Mouse (Mus musculus): ENCODE data around the gene Galnt9.

Gene Galnt9

DNA sequence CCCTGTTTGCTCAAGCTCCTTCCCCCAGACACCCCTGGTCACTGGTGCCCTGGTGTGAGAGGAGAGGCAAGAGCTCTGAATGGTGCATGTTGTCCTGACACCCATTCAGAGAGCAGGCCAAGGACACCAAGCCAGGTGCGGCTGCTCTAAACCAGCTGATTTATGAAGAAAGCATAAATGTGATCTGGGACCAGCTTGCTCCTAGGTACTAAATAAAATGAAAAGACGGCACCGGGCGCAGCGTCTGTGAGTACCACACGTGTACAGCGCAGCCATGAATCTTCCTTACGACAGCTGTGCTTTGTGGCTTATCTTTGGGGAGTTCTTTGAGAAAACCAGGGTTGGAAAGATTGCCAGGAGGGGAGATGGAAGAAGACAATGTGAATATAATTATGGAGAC is 8.2 kb upstream of the Galnt9 start:
- no peak for DNase-seq (ENCODE audit: low spot score)

DNA sequence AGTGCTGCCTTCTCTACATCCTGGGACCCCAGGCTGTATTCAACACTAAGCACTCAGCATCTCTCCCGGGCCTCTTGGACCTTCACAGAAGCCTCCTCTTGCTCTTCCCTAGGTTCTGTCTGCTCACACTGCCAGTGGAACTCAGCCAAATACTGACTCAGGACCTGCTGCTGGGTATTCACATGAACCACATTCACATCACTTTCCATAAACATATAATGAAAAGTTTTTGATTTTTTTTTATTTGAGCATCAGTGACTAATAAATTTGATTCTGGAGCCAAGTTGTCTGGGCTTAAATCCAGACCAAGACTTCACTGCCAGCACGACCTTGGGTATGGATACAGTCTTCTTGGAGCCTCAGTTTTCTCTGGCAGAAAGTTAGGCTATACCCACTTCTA is 3.2 kb upstream of the Galnt9 start:
- peak; percentile 89 for DNase-seq (ENCODE audit: low spot score)

DNA sequence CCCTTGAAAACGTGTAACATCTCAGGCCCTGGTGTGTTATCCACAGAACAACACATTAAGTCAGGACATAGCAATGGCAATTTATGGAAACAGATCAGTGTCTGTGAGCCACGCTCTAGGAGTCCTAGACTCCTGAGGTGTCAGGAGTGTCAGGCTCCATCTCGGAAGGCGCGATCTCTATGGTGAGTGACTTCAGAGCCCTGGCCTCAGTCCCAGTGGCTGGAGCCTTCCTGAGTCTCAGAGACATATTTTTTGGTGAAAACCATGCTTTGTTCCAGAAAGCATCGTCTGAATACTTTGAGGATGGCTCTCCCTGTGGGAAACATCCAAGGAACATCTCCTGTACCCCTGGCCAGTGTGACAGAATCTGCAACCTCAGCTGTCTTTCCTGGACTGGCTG is 2.7 kb upstream of the Galnt9 start:
- DNase-seq (ENCODE audit: low spot score): no peak

DNA sequence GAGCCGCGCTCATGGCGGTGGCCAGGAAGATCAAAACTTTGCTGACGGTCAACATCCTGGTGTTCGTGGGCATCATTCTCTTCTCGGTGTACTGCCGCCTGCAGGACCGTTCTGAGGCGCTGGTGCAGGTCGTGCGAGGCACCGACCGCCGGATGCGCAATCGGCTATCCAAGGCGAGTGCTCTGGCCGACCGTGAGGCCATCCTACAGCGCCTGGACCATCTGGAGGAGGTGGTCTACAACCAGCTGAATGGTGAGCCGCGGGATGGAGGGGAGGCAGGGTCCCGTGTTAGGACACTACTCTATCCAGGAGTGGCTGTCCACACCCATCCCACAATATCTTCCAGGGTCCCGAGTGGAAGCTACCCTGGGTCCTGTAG is 525 bp downstream of the Galnt9 start:
- DNase-seq (ENCODE audit: low spot score): no peak

DNA sequence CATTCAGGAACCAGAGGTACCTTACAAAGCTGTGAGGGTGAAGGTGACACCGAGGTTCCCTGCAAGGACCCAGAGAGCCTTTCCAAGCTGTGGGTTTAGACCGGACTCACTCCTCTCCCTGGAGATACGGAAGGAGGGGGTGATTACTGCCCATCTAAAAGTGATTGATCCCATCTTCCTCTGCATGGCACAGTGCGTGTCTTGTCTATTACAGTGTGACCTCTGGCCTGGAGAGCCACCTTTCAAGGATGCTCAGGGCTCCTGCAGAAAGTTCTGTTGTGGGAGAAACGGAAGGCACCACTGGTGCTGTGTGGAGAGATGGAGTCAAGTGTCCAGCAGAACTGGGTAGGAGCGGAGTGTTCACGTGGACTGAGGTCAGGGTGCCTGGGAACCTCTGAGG is 1.2 kb downstream of the Galnt9 start:
- no peak for DNase-seq (ENCODE audit: low spot score)

DNA sequence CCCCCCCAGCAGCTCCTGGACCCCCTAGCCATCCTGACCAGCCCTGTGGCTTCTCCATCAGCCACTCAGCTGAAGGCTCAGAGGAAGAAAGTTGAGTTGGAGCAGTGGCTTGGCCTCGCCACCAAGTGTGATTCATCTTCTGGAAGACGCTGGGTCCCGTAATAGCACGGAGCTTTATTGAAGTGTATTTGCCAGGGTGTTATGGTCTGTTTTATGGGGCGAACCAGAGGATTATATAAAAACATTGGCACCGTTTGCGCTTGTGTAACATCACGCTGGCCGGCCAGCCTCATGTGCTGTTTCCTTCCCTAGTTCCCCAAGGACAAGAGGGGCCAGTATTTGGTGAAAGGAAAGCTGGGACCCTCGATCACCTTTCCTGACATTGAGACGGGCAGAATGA is 2.0 kb downstream of the Galnt9 start:
- peak; percentile 63 for DNase-seq (ENCODE audit: low spot score)

DNA sequence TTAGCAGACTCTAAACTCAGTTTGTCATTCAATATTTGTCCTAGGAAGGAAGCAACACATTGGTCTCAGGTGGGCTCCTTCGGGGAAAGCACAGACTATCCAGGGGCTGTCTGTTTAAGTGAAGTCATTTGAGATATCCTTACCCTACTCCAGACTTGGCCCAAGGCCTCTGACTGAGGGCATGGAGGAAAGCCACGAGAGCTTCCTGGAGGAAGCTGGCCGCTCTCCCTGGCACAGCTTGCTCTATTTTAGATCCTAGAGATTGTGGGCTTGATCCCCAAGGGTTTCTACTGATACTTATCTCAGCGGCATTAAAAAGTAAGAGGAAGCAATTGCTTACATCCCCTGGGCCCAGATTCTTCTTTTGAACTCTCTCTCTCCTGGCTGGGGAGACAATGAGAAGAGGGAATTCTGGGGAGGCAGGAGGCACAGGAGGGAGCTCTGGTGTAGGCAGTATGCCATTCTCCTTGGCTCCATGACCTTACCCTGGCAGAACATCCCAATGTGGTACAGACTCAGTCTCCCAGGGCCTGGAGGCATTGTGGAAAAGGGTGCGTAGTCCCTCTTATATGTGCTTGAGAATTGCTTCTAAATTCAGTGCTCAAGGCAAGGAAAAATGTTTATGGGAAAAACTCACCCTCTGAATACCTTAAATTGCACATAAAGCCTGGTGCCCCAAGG is 2.7 kb downstream of the Galnt9 start:
- DNase-seq (ENCODE audit: low spot score): peak; percentile 73

DNA sequence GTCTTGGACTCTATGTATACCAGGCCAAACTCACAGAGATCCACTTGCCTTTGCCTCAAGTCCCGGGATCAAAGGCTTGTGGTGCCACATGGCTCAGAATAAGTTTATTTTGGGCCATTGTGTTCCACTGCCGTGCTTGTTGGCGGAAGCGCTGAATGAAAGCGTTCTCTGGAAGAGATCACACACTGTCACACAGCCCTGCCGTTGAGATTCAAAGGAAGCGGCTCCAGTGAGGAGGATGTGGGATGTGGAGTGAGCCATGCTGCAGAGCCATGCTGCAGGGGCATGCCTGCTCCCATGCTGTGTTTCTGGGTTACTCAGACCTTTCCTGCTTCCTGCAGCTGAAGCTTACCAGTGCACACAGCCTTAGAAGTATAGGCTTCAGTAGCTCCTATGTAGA is 4.3 kb downstream of the Galnt9 start:
- no peak for DNase-seq (ENCODE audit: low spot score)

DNA sequence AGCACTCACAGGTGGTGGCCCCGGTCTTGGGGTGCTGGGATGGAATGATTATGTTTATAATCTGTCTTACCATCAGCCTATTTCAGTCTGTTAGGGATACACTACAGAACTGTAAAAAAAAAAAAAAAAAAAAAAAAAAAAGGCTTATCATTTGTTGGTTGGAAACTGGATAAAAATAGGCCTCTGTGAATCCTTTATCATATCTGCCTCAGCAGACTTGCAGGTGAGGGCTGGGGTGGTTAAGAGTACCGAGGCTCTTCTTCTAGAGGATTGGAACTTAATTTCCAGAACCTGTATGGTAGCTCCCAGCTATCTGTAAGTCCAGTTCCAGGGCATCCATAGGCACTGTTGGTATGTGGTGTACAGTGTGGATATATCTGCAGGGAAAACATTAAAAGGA is 6.0 kb downstream of the Galnt9 start:
- no peak for DNase-seq (ENCODE audit: low spot score)

DNA sequence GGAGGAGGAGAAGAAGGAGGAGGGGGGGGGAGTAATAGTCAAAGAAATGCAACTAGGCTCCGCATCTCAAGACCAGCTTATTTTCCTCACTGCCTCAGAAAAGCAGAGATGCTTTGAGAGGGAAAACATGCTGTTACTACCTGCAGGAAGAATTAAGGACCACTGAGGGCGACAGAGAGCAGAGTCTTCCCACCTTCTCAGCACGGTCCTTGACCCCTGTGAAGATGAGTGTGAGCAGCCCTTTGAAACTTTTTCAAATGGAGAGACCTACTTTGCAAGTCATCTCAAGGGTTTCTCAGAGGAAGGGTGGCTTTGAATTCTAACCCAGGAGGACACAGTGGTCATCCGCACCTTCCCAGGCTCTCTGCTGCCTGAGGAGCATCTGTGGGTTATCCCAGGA is 6.7 kb downstream of the Galnt9 start:
- DNase-seq (ENCODE audit: low spot score): no peak

DNA sequence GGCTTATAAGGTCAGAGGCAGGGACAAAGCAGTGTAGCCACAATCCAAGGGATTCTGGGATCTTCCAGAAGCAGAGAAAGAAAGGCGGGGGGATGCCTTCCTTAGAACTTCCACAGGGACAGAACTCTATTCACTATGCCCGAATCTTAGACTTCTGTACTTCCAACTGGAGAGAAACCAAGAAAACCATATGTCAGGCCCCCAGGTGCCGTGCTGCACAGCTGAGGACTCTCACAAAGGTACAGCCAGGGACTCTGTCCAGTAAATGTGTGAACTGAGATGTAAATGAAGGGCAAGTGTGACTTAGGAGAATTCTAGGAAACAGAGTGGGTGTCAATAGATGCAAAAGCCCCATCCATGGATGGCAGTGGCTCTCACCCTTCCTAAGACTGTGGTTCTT is 7.8 kb downstream of the Galnt9 start:
- no peak for DNase-seq (ENCODE audit: low spot score)

DNA sequence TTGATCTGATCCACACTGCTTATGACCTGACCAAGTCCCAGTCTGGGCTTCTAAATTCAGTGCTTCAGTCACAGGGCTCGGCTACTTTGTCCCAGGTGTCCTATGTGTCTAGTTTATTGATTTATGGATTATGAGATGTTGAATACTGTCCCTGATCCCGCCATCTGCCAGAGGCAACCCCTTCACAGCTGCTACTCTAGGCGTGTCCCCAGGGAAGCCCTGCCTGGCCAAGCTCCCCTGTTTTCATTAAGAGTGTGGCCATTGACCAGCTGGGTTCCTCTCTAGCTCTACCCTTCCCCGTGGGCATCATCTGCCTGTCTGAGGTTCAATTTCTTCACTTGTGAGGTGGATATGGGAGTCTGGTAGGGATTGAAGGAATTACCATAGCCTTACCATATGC is 9.2 kb downstream of the Galnt9 start:
- DNase-seq (ENCODE audit: low spot score): no peak

DNA sequence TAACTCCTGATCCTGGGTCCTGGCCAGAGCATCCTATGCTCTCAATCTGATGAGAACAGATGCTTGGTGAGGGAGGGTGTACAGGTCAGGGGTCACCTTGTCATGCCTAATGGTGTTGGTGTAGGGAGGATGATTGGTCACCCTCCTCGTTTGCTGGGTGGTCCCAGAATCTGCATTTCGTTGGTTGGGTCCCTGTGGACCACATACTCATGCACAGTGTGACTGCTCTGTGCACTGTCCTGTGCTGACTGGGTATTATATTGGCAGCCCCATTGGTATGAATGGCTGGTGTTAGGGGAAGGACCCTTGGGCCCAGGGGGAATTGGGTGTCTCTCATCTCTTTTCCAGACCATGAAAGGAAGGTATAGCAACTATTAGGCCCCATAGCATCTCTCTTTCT is 11.0 kb downstream of the Galnt9 start:
- no peak for DNase-seq (ENCODE audit: low spot score)

DNA sequence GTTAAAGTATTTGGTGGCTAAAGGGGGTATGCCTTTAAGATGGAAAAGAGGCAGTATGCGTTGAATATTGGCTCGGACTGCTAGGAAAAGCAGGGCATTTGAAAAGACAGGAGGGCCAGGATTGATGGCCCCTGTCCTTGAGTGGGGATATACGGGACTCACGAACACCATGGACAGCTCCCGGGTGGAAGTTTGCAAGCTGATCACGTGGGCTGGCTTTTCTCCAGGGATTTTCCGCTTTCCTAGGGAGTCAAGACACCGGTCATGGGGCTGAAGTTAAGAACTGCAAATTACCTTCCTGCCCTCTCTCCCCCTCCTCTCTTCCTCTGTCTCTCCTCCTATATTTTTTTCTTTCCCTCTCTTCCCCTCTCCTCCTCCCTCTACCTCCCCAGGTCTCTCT is 14.2 kb downstream of the Galnt9 start:
- peak; percentile 99 for DNase-seq (ENCODE audit: low spot score)

DNA sequence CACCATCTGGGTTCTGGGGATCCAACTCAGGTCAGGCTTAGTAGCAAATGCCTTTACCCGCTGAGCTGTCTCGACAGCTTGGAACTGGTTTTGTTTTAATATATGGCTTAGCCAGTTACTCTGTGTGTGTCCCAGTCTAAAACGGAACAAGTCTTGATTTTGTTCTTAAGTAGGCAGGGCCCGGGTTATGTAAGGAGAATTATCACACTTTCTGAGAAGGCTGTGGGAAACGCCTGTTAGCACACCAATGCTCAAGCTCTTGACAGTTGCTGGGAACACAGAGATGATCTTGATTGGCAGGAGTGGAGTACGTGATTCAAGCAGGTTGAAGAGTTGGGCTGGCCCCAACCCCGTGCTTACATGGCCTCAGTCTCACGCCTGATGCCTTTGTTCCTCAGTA is 15.5 kb downstream of the Galnt9 start:
- DNase-seq (ENCODE audit: low spot score): no peak

DNA sequence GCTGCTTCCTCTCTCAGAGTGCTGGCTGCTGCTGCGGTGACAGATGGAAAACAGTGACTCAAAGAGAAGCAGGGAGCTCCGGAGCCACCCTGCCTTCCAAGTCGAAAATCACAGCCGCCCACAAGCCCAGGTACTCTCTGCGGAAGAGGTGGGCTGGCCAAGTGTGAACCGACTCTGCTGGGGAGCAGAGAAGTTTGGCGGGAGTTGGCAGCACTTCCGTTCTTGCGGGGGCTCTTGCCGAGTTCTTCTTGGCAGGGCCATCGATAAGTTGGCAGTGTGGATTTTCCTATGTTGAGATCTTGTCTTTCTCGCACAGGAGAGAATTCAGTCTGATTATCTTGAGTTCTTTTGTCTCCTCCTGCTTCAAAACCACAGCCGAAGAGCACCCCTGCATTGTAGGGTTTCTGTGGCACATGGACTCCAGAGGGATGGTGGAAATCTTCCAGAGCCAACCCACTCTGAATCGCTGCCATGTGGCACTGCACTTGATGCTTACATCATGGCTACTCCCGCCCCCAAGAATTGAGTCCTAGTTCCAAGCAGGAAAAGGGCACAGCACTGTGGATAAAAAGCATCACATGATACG is 18.7 kb downstream of the Galnt9 start:
- peak; percentile 77 for DNase-seq (ENCODE audit: low spot score)

DNA sequence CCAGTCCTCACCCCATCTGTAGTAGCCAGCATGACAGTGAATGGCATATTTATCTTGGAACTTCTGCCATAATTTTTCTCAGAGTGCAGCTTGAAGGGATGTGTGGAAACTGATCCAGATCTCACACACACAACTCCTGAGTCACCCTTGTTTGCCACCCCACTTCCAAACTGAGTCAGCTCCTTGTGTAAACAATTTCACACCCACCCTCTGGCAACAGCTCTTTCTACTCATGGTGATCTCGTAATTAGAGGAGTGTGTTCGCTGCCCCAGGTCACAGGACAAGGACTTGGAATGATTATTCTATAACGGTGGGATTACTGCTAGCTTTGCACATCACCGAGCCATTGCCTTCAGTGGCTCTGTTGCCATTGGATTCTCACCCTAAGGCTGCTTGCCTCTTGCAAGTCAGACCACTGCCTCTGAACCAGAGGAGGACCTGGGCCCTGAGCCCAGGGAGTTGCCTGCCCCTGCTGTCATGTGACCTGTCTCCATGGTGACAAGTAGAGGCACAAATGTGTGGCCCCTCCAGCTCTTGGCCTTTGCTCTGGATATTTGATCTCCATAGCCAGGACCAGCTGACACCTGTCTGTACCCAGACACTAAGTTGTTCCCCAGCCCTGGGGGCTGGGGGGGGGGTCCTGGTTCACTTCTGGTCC is 21.0 kb downstream of the Galnt9 start:
- DNase-seq (ENCODE audit: low spot score): peak; percentile 77

DNA sequence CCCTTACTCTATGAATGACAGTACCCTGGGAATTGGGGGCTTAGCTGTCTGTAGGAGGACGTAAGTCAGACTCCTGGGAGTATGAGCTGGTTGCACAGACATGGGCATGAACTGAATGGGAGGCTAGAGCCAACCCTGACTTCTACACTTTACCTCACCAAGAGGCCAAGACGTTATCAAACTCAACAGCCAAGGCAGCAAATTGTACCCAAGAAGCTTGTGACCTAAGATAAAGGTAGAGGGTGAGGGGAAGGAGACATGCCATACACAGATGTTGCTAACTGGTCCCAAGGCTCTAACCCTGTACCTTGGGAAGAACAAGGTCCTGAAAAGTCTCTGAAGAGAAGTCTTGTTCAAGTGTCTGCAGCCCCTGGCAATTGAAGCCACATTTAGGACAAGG is 23.4 kb downstream of the Galnt9 start:
- DNase-seq (ENCODE audit: low spot score): no peak

DNA sequence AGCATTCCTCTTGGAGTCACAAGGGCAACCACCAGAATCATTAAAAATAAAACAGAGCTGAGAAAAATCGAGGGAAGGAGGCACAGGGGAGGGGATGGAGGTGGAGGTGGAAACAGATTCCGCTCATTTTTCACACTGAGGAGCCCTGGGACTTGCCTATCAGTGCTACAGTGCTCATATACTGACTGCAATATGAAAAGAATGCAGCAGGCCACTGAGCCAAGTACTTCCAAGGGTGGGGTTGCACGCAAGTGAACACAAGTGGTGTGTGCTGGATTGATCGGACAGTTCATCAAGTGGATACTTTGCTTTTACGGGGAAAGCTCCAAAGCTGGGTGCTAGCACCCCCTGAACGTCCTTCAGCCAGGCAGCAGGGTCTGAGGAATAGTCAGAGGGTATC is 30.7 kb downstream of the Galnt9 start:
- DNase-seq (ENCODE audit: low spot score): no peak

DNA sequence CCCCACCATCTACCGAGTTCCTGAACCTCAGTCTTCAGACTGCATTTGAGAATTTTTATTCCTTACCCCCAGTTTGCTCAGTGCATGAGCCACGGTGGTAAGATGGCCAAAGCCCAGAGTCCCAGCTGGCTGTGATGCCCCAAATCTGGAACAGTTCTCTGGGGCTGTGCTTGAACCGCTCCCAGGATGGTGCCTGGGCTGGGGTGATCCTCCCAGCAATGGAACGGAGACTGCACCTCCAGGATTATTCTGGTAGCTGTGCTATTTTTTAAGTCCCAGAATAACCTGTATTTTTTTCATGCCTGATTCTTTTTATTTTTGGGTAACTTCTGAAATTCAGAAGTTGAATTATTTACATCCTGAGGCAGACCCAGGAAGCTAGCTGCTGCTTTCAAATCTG is 35.1 kb downstream of the Galnt9 start:
- no peak for DNase-seq (ENCODE audit: low spot score)

DNA sequence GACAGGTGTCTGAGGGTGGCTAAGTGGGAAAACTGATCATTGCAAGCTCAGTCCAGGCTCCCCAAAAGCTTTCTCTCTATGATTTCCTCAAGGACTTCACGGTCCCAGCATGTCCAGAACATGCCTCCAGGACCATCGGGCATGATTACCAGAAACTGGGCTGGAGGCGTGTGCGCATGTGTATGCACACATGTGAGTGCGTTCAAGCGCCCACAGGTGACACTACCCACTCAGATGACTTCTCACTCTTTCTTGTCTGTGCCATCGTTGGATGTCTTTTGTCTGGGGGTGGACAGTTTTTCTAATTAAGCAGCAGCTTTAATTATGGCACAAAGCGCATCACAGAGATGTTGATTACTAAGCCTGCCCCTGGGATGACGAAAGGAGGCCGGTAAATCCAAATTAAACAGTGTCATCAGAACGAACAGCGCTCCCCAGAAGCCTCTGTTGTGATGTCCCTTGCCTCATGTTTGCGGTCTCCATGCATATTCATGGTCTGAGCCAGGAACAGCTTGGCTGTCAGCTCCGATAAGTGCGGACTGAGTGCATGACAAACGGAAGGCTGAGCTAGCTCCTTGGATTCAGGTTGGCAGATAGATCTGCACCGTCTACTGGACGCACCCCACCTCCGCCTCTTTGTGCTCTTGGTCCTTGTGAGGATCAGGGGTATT is 36.5 kb downstream of the Galnt9 start:
- DNase-seq (ENCODE audit: low spot score): no peak

DNA sequence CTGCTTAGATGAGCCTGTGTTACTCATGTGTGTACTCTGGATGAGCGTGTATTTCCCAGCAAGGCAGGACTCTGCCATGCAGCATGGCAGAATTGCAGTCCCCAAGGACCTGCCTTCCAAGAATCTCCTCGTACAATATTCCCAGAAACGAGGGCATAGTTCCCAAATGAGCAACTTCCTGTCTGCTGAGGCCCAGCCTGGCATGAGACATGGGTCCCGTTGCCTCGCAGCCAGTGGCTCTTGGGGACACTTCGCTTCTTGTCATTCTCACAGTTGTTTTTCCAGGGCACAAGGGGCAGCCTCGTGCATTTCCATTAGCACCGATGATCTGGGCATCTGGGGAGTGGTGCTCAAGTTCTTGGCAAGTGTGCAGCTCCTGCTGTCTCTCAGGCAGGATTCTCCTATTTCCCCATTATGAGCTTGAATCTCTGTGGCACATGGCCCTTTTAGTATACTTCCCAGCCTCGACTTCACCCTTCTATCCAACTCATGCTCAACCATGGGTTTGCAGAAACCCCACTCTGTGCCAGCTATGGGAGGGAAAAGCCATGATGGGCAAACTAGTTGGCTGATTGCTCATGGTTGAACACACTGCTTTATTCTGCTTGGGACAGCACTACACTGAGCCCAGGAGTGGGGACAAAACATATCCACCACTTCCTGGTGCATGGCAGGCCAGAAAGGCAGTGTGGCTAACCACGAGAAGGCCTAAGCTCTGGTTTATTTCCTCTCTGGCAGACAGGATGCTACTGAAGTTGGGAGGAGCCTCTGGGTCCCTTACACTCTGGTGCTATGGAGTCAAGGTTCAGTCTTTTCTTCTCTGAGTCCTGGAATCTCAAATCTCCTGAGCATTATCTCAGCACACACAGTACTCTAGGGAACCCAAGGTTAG is 38.7 kb downstream of the Galnt9 start:
- DNase-seq (ENCODE audit: low spot score): peak; percentile 98
